Mouse (Mus musculus): ENCODE results near the gene Sept11. TPM values are rescaled to one million over a fixed set of nuclear protein-coding genes. Genes with fewer than 3 reads are reported as not detected.

The Sept11 gene
- polyA plus RNA-seq, 1 experiment = 0.27 TPM

DNA sequence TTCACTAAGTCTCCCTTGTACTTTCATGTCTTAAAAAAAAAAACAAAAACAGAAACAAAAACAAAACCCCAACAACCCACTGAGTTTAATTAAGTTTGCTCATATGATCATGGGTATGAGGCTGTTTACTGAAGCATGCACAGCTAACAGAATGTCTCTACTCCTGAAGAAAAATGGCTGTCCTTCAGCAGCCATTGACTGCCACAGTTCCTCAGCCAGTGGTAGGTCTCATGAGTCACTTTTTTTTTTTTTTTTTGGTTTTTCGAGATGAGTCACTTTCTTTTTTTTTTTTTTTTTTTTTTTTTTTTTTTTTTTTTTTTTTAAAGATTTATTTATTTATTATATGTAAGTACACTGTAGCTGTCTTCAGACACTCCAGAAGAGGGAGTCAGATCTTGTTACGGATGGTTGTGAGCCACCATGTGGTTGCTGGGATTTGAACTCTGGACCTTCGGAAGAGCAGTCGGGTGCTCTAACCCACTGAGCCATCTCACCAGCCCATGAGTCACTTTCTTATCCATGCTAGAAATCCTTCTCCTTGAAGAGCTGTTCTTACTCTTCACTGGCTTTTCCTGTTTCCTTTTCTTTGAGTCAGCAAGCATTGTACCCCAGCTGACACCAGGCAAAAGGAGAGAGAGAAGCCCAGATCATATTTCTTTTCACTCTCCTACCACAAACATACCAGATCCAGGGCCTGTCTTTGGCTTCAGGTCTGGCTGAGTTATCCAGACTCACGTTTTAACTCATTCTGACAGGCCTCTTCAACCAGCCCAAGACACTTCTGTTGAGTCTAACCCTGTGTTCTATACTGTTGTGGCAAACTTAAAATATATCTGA, 12.0 kb downstream of the Sept11 start:
- TF ChIP-seq GATA1 (IDR thresholded peaks at IDR 0.05; ENCODE audit: low read length) (no peak), TAL1 (IDR thresholded peaks at IDR 0.05; ENCODE audit: low read length) (no peak)
- Histone ChIP-seq H3K4me3 (replicated peaks) (no peak overlapping the region), H3K4me1 (ENCODE audit: control insufficient read depth) (no peaks in the 10 kb centered on the region), H3K36me3 (ENCODE audit: control insufficient read depth) (peaks cover 3% of the 10 kb centered on the region), H3K9me3 (ENCODE audit: control insufficient read depth, low read length) (no peaks in the 10 kb centered on the region), H3K27me3 (ENCODE audit: control insufficient read depth) (no peaks in the 10 kb centered on the region)

DNA sequence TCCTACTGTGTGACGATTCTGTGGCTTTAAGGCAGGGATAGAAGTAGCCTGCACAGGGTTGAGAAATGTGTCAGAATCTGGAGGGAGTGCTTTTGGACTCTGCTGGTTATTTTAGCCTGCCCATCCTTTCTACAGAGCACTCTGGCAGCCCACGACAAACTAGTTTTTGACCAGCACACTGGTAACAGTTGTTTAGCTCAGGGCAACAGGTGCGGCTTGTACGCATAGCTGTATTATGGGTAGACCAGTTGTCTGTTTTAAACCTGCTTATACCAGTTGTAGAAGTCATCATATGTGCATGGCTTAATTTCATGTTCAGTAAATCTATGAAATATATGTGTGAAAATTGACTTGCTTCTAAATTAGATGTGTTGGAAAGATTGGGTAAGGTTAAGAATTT, 12.8 kb downstream of the Sept11 start:
- peaks cover 3% of the 10 kb centered on the region for H3K36me3 ChIP-seq (ENCODE audit: control insufficient read depth)
- peaks cover under 1% of the 10 kb centered on the region; the same call in 1 of the 2 replicates for H3K4me1 ChIP-seq (ENCODE audit: control insufficient read depth)
- no peaks in the 10 kb centered on the region for H3K9me3 ChIP-seq (ENCODE audit: control insufficient read depth, low read length)
- H3K4me3 ChIP-seq (replicated peaks) = no peak overlapping the region
- H3K27me3 ChIP-seq (ENCODE audit: control insufficient read depth) = no peaks in the 10 kb centered on the region
- no peak for TF ChIP-seq TAL1 (IDR thresholded peaks at IDR 0.05; ENCODE audit: low read length)
- no peak for TF ChIP-seq GATA1 (IDR thresholded peaks at IDR 0.05; ENCODE audit: low read length)

DNA sequence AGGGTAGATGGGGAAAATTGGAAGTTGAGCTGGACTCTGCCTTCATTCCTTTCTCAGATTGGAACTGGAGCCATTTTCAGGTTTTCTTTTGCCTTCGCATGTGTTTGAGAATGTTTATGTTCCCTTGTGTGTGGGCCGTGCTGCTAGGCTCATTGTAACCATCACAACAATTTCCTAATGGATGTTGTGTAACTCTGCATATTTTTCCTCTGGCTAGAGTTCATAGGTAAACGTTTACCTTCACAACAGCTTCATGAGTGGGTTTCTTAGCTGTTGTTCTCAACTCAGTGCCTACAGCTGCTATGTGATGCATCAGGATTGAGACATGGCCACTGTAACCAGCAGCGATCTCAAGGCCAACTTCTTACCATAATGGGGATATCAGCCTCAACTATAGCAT, 15.5 kb downstream of the Sept11 start:
- Histone ChIP-seq H3K27me3 (ENCODE audit: control insufficient read depth) (no peaks in the 10 kb centered on the region), H3K36me3 (ENCODE audit: control insufficient read depth) (peaks cover 4% of the 10 kb centered on the region), H3K4me1 (ENCODE audit: control insufficient read depth) (peaks cover 4% of the 10 kb centered on the region; the same call in 1 of the 2 replicates), H3K9me3 (ENCODE audit: control insufficient read depth, low read length) (no peaks in the 10 kb centered on the region), H3K4me3 (replicated peaks) (no peak overlapping the region)
- TF ChIP-seq TAL1 (IDR thresholded peaks at IDR 0.05; ENCODE audit: low read length) (no peak), GATA1 (IDR thresholded peaks at IDR 0.05; ENCODE audit: low read length) (no peak)

DNA sequence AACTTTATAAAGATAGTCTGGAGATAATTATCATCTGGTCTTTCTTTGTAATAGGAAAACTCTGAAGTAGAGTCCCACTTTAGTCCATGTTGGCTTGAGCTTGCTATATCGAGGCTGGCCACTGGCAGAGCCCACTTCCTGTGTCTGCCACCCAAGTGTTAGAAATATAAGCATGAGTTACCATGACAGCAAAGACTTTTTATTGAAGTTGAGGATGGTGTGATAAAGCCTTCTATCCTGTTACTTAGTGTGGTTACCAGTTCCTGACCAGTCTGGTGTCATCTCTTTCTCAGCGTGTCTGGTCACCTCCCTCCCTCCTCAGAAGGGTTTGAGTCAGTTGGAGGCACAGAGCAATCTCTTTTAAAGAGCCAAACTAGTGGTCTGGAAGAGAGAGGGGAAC, 16.3 kb downstream of the Sept11 start:
- H3K4me1 ChIP-seq (ENCODE audit: control insufficient read depth) = peaks cover 4% of the 10 kb centered on the region; the same call in 1 of the 2 replicates
- TF ChIP-seq GATA1 (IDR thresholded peaks at IDR 0.05; ENCODE audit: low read length) (no peak), TAL1 (IDR thresholded peaks at IDR 0.05; ENCODE audit: low read length) (no peak)
- no peak overlapping the region for H3K4me3 ChIP-seq (replicated peaks)
- no peaks in the 10 kb centered on the region for H3K9me3 ChIP-seq (ENCODE audit: control insufficient read depth, low read length)
- H3K36me3 ChIP-seq (ENCODE audit: control insufficient read depth) = peaks cover 4% of the 10 kb centered on the region
- H3K27me3 ChIP-seq (ENCODE audit: control insufficient read depth) = no peaks in the 10 kb centered on the region

GRCm38 (mm10) chr5:93112290-93112689, 19.1 kb downstream of the Sept11 start:
- H3K36me3 ChIP-seq (ENCODE audit: control insufficient read depth) = peaks cover 4% of the 10 kb centered on the region
- peaks cover 4% of the 10 kb centered on the region; the same call in 1 of the 2 replicates for H3K4me1 ChIP-seq (ENCODE audit: control insufficient read depth)
- no peaks in the 10 kb centered on the region for H3K9me3 ChIP-seq (ENCODE audit: control insufficient read depth, low read length)
- TF ChIP-seq GATA1 (IDR thresholded peaks at IDR 0.05; ENCODE audit: low read length) (no peak), TAL1 (IDR thresholded peaks at IDR 0.05; ENCODE audit: low read length) (no peak)
- no peaks in the 10 kb centered on the region for H3K27me3 ChIP-seq (ENCODE audit: control insufficient read depth)
- no peak overlapping the region for H3K4me3 ChIP-seq (replicated peaks)

GRCm38 (mm10) chr5:93113517-93113916, 20.3 kb downstream of the Sept11 start:
- peaks cover 4% of the 10 kb centered on the region for H3K36me3 ChIP-seq (ENCODE audit: control insufficient read depth)
- TF ChIP-seq GATA1 (IDR thresholded peaks at IDR 0.05; ENCODE audit: low read length) = no peak
- no peak for TF ChIP-seq TAL1 (IDR thresholded peaks at IDR 0.05; ENCODE audit: low read length)
- H3K4me1 ChIP-seq (ENCODE audit: control insufficient read depth) = peaks cover 4% of the 10 kb centered on the region; the same call in 1 of the 2 replicates
- no peaks in the 10 kb centered on the region for H3K9me3 ChIP-seq (ENCODE audit: control insufficient read depth, low read length)
- no peaks in the 10 kb centered on the region for H3K27me3 ChIP-seq (ENCODE audit: control insufficient read depth)
- no peak overlapping the region for H3K4me3 ChIP-seq (replicated peaks)

DNA sequence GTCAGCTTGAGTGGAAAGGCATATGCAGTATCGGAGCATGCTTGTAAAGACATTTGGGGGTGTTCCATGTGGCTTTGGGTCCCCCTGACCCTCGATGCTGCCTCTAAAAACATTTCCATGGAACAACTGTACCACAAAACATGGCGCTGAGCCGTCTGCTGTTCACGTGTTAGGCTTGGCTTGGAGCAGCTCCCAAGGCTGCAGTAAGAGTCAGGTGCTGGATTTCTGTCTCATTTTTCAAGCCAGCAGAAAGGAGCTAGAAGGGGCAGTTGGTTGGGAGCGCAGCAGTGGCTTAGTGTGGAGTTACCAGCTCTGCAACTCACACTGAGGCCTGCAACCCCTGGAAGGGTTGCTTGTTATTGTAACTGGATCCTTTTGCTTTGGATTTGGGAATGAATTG, 21.3 kb downstream of the Sept11 start:
- H3K27me3 ChIP-seq (ENCODE audit: control insufficient read depth) = no peaks in the 10 kb centered on the region
- peaks cover 4% of the 10 kb centered on the region; the same call in 1 of the 2 replicates for H3K4me1 ChIP-seq (ENCODE audit: control insufficient read depth)
- no peak overlapping the region for H3K4me3 ChIP-seq (replicated peaks)
- peaks cover 4% of the 10 kb centered on the region for H3K36me3 ChIP-seq (ENCODE audit: control insufficient read depth)
- TF ChIP-seq GATA1 (IDR thresholded peaks at IDR 0.05; ENCODE audit: low read length) = no peak
- TF ChIP-seq TAL1 (IDR thresholded peaks at IDR 0.05; ENCODE audit: low read length) = no peak
- H3K9me3 ChIP-seq (ENCODE audit: control insufficient read depth, low read length) = no peaks in the 10 kb centered on the region

GRCm38 (mm10) chr5:93115059-93115458, 21.8 kb downstream of the Sept11 start:
- H3K4me1 ChIP-seq (ENCODE audit: control insufficient read depth) = peaks cover 4% of the 10 kb centered on the region; the same call in 1 of the 2 replicates

DNA sequence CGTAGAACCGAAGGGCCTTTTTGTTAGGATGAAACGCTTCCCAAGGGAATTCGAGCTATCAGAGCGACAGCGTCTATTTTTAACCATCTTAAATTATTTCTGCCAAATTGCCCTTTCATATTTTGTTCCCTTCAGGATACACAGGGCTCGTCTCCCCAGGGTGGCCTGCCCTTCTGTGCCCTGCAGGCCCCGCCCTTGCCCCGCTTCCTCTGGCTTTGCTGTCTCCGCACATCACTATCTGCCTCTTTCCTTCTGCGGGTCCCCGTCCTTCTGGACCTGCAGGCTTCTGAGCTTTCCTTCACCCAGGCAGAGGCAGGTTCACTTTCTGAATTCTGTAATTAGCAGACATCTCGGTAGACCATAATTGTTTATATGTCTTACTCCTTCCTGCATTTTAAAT, 22.6 kb downstream of the Sept11 start:
- H3K27me3 ChIP-seq (ENCODE audit: control insufficient read depth) = no peaks in the 10 kb centered on the region
- no peak overlapping the region for H3K4me3 ChIP-seq (replicated peaks)
- peaks cover 4% of the 10 kb centered on the region; the same call in 1 of the 2 replicates for H3K4me1 ChIP-seq (ENCODE audit: control insufficient read depth)
- TF ChIP-seq TAL1 (IDR thresholded peaks at IDR 0.05; ENCODE audit: low read length) (no peak), GATA1 (IDR thresholded peaks at IDR 0.05; ENCODE audit: low read length) (no peak)
- H3K36me3 ChIP-seq (ENCODE audit: control insufficient read depth) = peaks cover 4% of the 10 kb centered on the region
- H3K9me3 ChIP-seq (ENCODE audit: control insufficient read depth, low read length) = no peaks in the 10 kb centered on the region

More at GRCm38 (mm10) chr5:93115059-93115458, 21.8 kb downstream of the Sept11 start:
- no peaks in the 10 kb centered on the region for H3K27me3 ChIP-seq (ENCODE audit: control insufficient read depth)
- TF ChIP-seq GATA1 (IDR thresholded peaks at IDR 0.05; ENCODE audit: low read length) (no peak), TAL1 (IDR thresholded peaks at IDR 0.05; ENCODE audit: low read length) (no peak)
- H3K4me3 ChIP-seq (replicated peaks) = no peak overlapping the region
- H3K36me3 ChIP-seq (ENCODE audit: control insufficient read depth) = peaks cover 4% of the 10 kb centered on the region
- no peaks in the 10 kb centered on the region for H3K9me3 ChIP-seq (ENCODE audit: control insufficient read depth, low read length)

Data from erythroblast, embryonic 14.5 days (primary cell).